8 mouse cellular contexts compared by ENCODE assay signal in genomic region chr4:134879410-134879981, GRCm38 (mm10). TPM values are rescaled to one million over a fixed set of nuclear protein-coding genes. Genes with fewer than 3 reads are reported as not detected.
DNase-seq lines count a peak whose midpoint lies in the region; ATAC-seq lines count a peak whose summit lies in the region.

No protein-coding gene starts in this region.

- DNase-seq in NIH3T3 (ENCODE audit: low read depth) = peak; percentile 78
- peak; percentile 89 to 90 for DNase-seq in cerebellum, postnatal 10 days
- peak; percentile 28 to 64 for DNase-seq in frontal cortex, postnatal 14 days (ENCODE audit: low spot score in 2 of 2)
- peak; percentile 47 to 83 for DNase-seq in layer of hippocampus, postnatal 25 days (ENCODE audit: extremely low spot score in 1 of 2, low spot score in 1 of 2)
- DNase-seq in lung, postnatal 4 days = peak; percentile 76 to 83
- peak; percentile 57 for DNase-seq in retina, postnatal 7 days (ENCODE audit: low read depth, low spot score)
- peak; percentile 46 for DNase-seq in urinary bladder, adult 2 months (ENCODE audit: low spot score)

- no peaks in the 10 kb centered on the region for H3K9me3 ChIP-seq in hindbrain, embryonic 13.5 days

- peak overlapping the region; percentile 59 for H3K4me2 ChIP-seq in hindbrain, embryonic 13.5 days

- no peak overlapping the region for H3K27ac ChIP-seq in hindbrain, embryonic 13.5 days

- no peak for ATAC-seq in hindbrain, embryonic 13.5 days (ENCODE audit: low FRiP score)

- H3K4me3 ChIP-seq in hindbrain, embryonic 13.5 days = peak overlapping the region; percentile 30

- H3K36me3 ChIP-seq in hindbrain, embryonic 13.5 days = no peaks in the 10 kb centered on the region

- 3% methylated on average over 17 of the region's 17 CpGs for WGBS in hindbrain, embryonic 13.5 days

- H3K27me3 ChIP-seq in hindbrain, embryonic 13.5 days = no peaks in the 10 kb centered on the region

- H3K9ac ChIP-seq in hindbrain, embryonic 13.5 days = peak overlapping the region; percentile 49

- H3K4me1 ChIP-seq in hindbrain, embryonic 13.5 days (replicated peaks) = peaks cover 10% of the 10 kb centered on the region

RNA-seq across cellular contexts. Expression of gene Rhd, which starts 15.2 kb away (rescaled TPM):
- 1.3 and 2.3 TPM in 2 replicates for polyA plus RNA-seq in hindbrain, embryonic 13.5 days (2015; fragmentation: Nextera tagmentation; extraction: Ambion mirVana)
- total RNA-seq in layer of hippocampus, postnatal 25 days (2021) = not detected
- polyA plus RNA-seq in urinary bladder, adult 2 months (2012; rRNA removed) = 0.15 and 0.48 TPM in 2 replicates

RNA-seq across cellular contexts. Expression of gene Maco1, which starts 26.4 kb away (rescaled TPM):
- 112 and 115 TPM in 2 replicates for polyA plus RNA-seq in hindbrain, embryonic 13.5 days (2015; fragmentation: Nextera tagmentation; extraction: Ambion mirVana)
- 10 to 100 TPM; 42.0 to 48.0 TPM for total RNA-seq in layer of hippocampus, postnatal 25 days (2021)
- 35.6 and 38.0 TPM in 2 replicates for polyA plus RNA-seq in urinary bladder, adult 2 months (2012; rRNA removed)

RNA-seq across cellular contexts. Expression of gene Tmem50a, which starts 35.3 kb away (rescaled TPM):
- polyA plus RNA-seq in hindbrain, embryonic 13.5 days (2015; fragmentation: Nextera tagmentation; extraction: Ambion mirVana) = 211 and 212 TPM in 2 replicates
- total RNA-seq in layer of hippocampus, postnatal 25 days (2021) = 100 to 1,000 TPM; 107 to 122 TPM
- polyA plus RNA-seq in urinary bladder, adult 2 months (2012; rRNA removed) = 167 and 192 TPM in 2 replicates

RNA-seq across cellular contexts. Expression of gene Rsrp1, which starts 43.9 kb away (rescaled TPM):
- 538 and 556 TPM in 2 replicates for polyA plus RNA-seq in hindbrain, embryonic 13.5 days (2015; fragmentation: Nextera tagmentation; extraction: Ambion mirVana)
- 100 to 1,000 TPM; 264 to 283 TPM for total RNA-seq in layer of hippocampus, postnatal 25 days (2021)
- polyA plus RNA-seq in urinary bladder, adult 2 months (2012; rRNA removed) = 580 and 969 TPM in 2 replicates

RNA-seq across cellular contexts. Expression of gene Syf2, which starts 51.2 kb away (rescaled TPM):
- polyA plus RNA-seq in hindbrain, embryonic 13.5 days (2015; fragmentation: Nextera tagmentation; extraction: Ambion mirVana) = 65.5 and 70.4 TPM in 2 replicates
- total RNA-seq in layer of hippocampus, postnatal 25 days (2021) = 10 to 100 TPM; 50.7 to 55.3 TPM
- 98.8 and 107 TPM in 2 replicates for polyA plus RNA-seq in urinary bladder, adult 2 months (2012; rRNA removed)
